Mouse (Mus musculus) limb, embryonic 14.5 days (tissue): ENCODE data around the gene AL732309.1. TPM values are rescaled to one million over a fixed set of nuclear protein-coding genes. Genes with fewer than 3 reads are reported as not detected.

Experiments used
- ATAC-seq: fragments of 200-750 bp; cut with Nextera tagmentation; 2 replicates; pipeline ENCODE4 v1.8.0; 2017; ENCODE audit warnings: low read depth, moderate number of reproducible peaks, moderate TSS enrichment; ENCODE audit not compliant: low FRiP score
- DNase-seq: peaks from one replicate; pipeline ENCODE4 v3.0.0-alpha.2; 2015; ENCODE audit warnings: low spot score
- H3K27ac ChIP-seq: fragments of 300-500 bp; sonication (generic); replicated peaks from 2 replicates; pipeline ENCODE4 v1.5.1; 2014; ENCODE audit warnings: low read depth, mild to moderate bottlenecking, low read length, moderate library complexity, mixed read lengths
- H3K27me3 ChIP-seq: fragments of 300-500 bp; sonication (generic); 2 replicates; pipeline ENCODE4 v1.6.1; 2014; ENCODE audit warnings: low read length, mixed read lengths; ENCODE audit not compliant: control insufficient read depth, insufficient read depth
- H3K36me3 ChIP-seq: fragments of 300-500 bp; sonication (generic); 2 replicates; pipeline ENCODE4 v1.6.1; 2014; ENCODE audit warnings: mild to moderate bottlenecking, low read length, moderate library complexity, mixed read lengths; ENCODE audit not compliant: control insufficient read depth, insufficient read depth
- H3K4me1 ChIP-seq: fragments of 300-500 bp; sonication (generic); 2 replicates; pipeline ENCODE4 v1.6.1; 2014; ENCODE audit warnings: antibody characterized with exemption, low read length, mixed read lengths; ENCODE audit not compliant: control insufficient read depth, insufficient read depth
- H3K4me2 ChIP-seq: fragments of 300-500 bp; sonication (generic); replicated peaks from 2 replicates; pipeline ENCODE4 v1.6.1; 2014; ENCODE audit warnings: low read depth, mild to moderate bottlenecking, low read length, moderate library complexity; ENCODE audit not compliant: severe bottlenecking
- H3K4me3 ChIP-seq: fragments of 300-500 bp; sonication (generic); replicated peaks from 2 replicates; pipeline ENCODE4 v1.5.1; 2014; ENCODE audit warnings: low read length
- H3K9ac ChIP-seq: fragments of 300-500 bp; sonication (generic); 2 replicates; pipeline ENCODE4 v1.6.1; 2014; ENCODE audit warnings: mild to moderate bottlenecking, low read depth, low read length, moderate library complexity; ENCODE audit not compliant: severe bottlenecking
- H3K9me3 ChIP-seq: fragments of 300-500 bp; sonication (generic); 2 replicates; pipeline ENCODE4 v1.6.1; 2016; ENCODE audit warnings: low read length; ENCODE audit not compliant: control insufficient read depth
- POLR2A ChIP-seq: fragments of 200-500 bp; IDR thresholded peaks from 2 replicates; pipeline ENCODE4 v1.8.0; 2012; ENCODE audit warnings: inconsistent platforms, mild to moderate bottlenecking, moderate library complexity, borderline replicate concordance; ENCODE audit not compliant: insufficient read depth, insufficient read length; ENCODE audit errors: extremely low read depth
- WGBS: fragments of 180-500 bp; shearing (Covaris S2); extraction: QIAGEN DNeasy Blood & Tissue Kit; methylation state at CpG from one replicate; pipeline ENCODE4 v1.1.7; 2014; 5-methylcytosine and 5-hydroxymethylcytosine counted together
- polyA plus RNA-seq, 2 experiments: library from polyadenylated mRNA; depleted of rRNA in 1 of 2; stranded (reverse) in 1 of 2; unstranded in 1 of 2; fragments of >200 nt; fragmentation: Nextera tagmentation in 1 of 2; extraction: Ambion mirVana in 1 of 2; gene quantifications; 2 replicates each; pipeline versions ENCODE4 v1.2.1 to v1.2.3; 2012 to 2014

Gene AL732309.1
- polyA plus RNA-seq, 2 experiments, result 8.3 to 19.2 TPM

- no peak for TF ChIP-seq POLR2A
- H3K36me3 ChIP-seq, result peaks cover 68% of the 10 kb centered on the region
- H3K9ac ChIP-seq, result no peak overlapping the region
- no peak overlapping the region for H3K4me3 ChIP-seq
- H3K4me2 ChIP-seq, result no peak overlapping the region
- WGBS, result 100% methylated on average over 2 of the region's 2 CpGs
- no peak overlapping the region for H3K27ac ChIP-seq
- H3K9me3 ChIP-seq, result no peaks in the 10 kb centered on the region
- ATAC-seq, result no peak
- 0 out of 2 replicates have a peak, but pooled peaks cover 5% of the 10 kb centered on the region for H3K4me1 ChIP-seq
- no peak for DNase-seq
- H3K27me3 ChIP-seq, result peaks cover 11% of the 10 kb centered on the region; the same call in 1 of the 2 replicates
These were observed 46.0 kb downstream of the AL732309.1 start for GRCm38 (mm10) chr2:25200631-25201030.

GRCm38 (mm10) chr2:25197946-25198345 lies 48.7 kb downstream of the AL732309.1 start:
- H3K4me2 ChIP-seq, result no peak overlapping the region
- no peak overlapping the region for H3K9ac ChIP-seq
- H3K4me1 ChIP-seq, result 0 out of 2 replicates have a peak, but pooled peaks cover 11% of the 10 kb centered on the region
- peaks cover 41% of the 10 kb centered on the region for H3K36me3 ChIP-seq
- H3K9me3 ChIP-seq, result no peaks in the 10 kb centered on the region
- H3K27ac ChIP-seq, result no peak overlapping the region
- no peak for TF ChIP-seq POLR2A
- peaks cover 21% of the 10 kb centered on the region for H3K27me3 ChIP-seq
- ATAC-seq (no peak), DNase-seq (no peak)
- H3K4me3 ChIP-seq, result no peak overlapping the region

DNA sequence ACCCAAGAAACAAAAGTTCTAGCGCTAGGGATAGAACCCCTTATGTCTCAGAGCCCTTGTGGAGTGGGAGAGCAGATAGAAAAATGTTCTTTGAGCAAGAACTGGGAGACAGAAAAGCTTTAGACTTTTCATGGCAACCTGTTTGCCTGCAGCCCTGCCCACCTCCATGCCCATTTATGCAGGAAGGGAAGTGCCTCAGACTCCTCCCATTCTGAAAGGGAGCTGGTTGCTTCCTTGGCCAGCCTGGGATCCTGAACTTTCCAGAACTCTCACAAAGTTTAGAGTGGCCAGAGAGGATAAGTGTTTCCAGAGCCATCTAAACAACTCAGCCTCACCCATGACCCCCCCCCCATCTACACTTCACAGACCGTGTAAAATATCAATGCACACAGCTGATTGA lies 49.5 kb downstream of the AL732309.1 start:
- Histone ChIP-seq H3K4me3 (no peak overlapping the region), H3K9me3 (no peaks in the 10 kb centered on the region), H3K4me2 (no peak overlapping the region), H3K27me3 (peaks cover 21% of the 10 kb centered on the region), H3K27ac (no peak overlapping the region), H3K9ac (no peak overlapping the region), H3K4me1 (0 out of 2 replicates have a peak, but pooled peaks cover 11% of the 10 kb centered on the region), H3K36me3 (peaks cover 34% of the 10 kb centered on the region)
- TF ChIP-seq POLR2A, result no peak
- WGBS, result 31% methylated on average over 2 of the region's 2 CpGs
- DNase-seq, result no peak
- no peak for ATAC-seq

GRCm38 (mm10) chr2:25196172-25196954 lies 50.3 kb downstream of the AL732309.1 start, which contains the start of gene Tor4a:
Tor4a (minus strand) TSS chr2:25196886.
- Histone ChIP-seq H3K9ac (no peak within 1 kb of the TSS), H3K4me3 (peak within 1 kb of the TSS; percentile 27), H3K4me1 (0 out of 2 replicates have a peak, but pooled peaks cover 11% of the 10 kb centered on the region), H3K27ac (no peak within 1 kb of the TSS), H3K27me3 (peaks cover 21% of the 10 kb centered on the region), H3K36me3 (peaks cover 27% of the 10 kb centered on the region), H3K9me3 (no peaks in the 10 kb centered on the region), H3K4me2 (peak within 1 kb of the TSS; percentile 40)
- ATAC-seq (peak; percentile 49; the same call in 1 of the 2 replicates), DNase-seq (peak; percentile 58)
- TF ChIP-seq POLR2A, result no peak
- WGBS, result 9% methylated on average over 8 of the region's 8 CpGs

DNA sequence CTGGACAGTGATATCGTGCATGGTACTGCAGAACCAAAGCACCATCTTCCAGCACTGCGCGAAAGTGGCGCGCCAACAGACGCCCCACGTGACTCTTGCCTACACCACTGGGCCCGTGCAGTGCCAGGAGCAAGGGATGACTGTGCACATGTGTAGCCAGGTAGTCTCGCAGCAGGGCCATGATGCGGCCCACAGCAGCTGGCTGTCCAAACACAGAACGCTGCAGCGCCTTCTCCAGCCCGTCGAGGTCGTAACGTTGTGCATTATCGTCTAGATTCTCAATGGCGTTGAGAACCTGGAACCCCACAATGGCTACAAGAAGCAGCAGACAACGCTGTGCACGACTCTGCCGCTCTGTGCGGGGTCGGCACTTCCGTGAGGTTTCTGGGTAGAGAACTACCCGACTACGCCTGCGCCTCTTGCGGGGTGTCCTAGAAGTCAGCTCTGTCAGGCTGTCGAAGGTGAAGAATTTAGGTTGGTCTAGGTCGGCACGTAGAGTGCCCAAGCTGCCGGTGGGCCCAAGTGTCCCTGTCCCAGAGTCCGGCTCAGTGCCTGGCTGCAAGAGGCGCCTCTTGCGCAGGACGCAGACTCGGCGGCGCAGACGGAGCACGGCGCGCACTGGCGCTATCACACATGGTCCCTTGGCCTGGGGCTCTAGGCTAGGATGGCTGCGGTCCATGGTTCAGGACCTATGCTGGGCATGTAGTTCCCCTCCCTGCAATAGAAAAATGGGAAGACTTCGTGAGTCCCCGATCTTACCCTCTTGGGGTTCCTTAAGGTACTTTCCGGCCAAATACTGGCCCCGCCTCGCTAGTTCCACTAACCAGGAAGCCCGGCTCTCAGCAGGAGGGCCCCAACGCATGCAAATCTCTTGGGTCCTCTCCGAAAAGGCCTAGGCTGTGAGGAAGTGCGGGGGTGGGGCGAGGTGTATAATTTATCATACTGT lies 51.2 kb downstream of the AL732309.1 start:
- DNase-seq, result peak; percentile 22
- Histone ChIP-seq H3K4me2 (peak overlapping the region; percentile 40), H3K4me1 (0 out of 2 replicates have a peak, but pooled peaks cover 11% of the 10 kb centered on the region), H3K27me3 (peaks cover 21% of the 10 kb centered on the region), H3K9me3 (no peaks in the 10 kb centered on the region), H3K36me3 (peaks cover 18% of the 10 kb centered on the region), H3K27ac (no peak overlapping the region), H3K4me3 (peak overlapping the region; percentile 27), H3K9ac (0 out of 2 replicates have a peak overlapping the region, but pooled peaks have one; percentile 4)
- TF ChIP-seq POLR2A, result no peak
- ATAC-seq, result no peak
- WGBS, result 23% methylated on average over 55 of the region's 55 CpGs

Other genes with a start within 250 kb of the AL732309.1 start
Only the 30 nearest of the 32 such genes appear.
- gene Nsmf, start 192.5 kb downstream of the AL732309.1 start, polyA plus RNA-seq (2012; rRNA removed), result 143 and 216 TPM in 2 replicates
- gene Nsmf, start 192.5 kb downstream of the AL732309.1 start, polyA plus RNA-seq (2014; fragmentation: Nextera tagmentation; extraction: Ambion mirVana), result 48.6 and 67.7 TPM in 2 replicates
- 0.13 and 0.26 TPM in 2 replicates for gene Entpd8, start 166.6 kb downstream of the AL732309.1 start, polyA plus RNA-seq (2012; rRNA removed)
- gene Entpd8, start 166.6 kb downstream of the AL732309.1 start, polyA plus RNA-seq (2014; fragmentation: Nextera tagmentation; extraction: Ambion mirVana), result not detected in 2 replicates
- 0.12 and 0.13 TPM in 2 replicates for gene Noxa1, start 151.7 kb downstream of the AL732309.1 start, polyA plus RNA-seq (2012; rRNA removed)
- gene Noxa1, start 151.7 kb downstream of the AL732309.1 start, polyA plus RNA-seq (2014; fragmentation: Nextera tagmentation; extraction: Ambion mirVana), result 0.15 TPM in 1 of 2 replicates, not detected in the other
- gene Nrarp, start 66.1 kb downstream of the AL732309.1 start, polyA plus RNA-seq (2012; rRNA removed), result 34.0 and 34.1 TPM in 2 replicates
- 27.7 and 28.2 TPM in 2 replicates for gene Nrarp, start 66.1 kb downstream of the AL732309.1 start, polyA plus RNA-seq (2014; fragmentation: Nextera tagmentation; extraction: Ambion mirVana)
- gene Tor4a, start 50.0 kb downstream of the AL732309.1 start, polyA plus RNA-seq (2012; rRNA removed), result 5.9 and 6.4 TPM in 2 replicates
- gene Tor4a, start 50.0 kb downstream of the AL732309.1 start, polyA plus RNA-seq (2014; fragmentation: Nextera tagmentation; extraction: Ambion mirVana), result 8.1 and 8.5 TPM in 2 replicates
- gene Nelfb, start 35.4 kb downstream of the AL732309.1 start, polyA plus RNA-seq (2012; rRNA removed), result 84.4 and 98.3 TPM in 2 replicates
- gene Nelfb, start 35.4 kb downstream of the AL732309.1 start, polyA plus RNA-seq (2014; fragmentation: Nextera tagmentation; extraction: Ambion mirVana), result 88.4 and 106 TPM in 2 replicates
- not detected in 2 replicates for gene Stpg3, start 32.2 kb downstream of the AL732309.1 start, polyA plus RNA-seq (2012; rRNA removed)
- gene Stpg3, start 32.2 kb downstream of the AL732309.1 start, polyA plus RNA-seq (2014; fragmentation: Nextera tagmentation; extraction: Ambion mirVana), result not detected in 2 replicates
- not detected in 2 replicates for gene Fam166a, start 28.1 kb downstream of the AL732309.1 start, polyA plus RNA-seq (2012; rRNA removed)
- gene Fam166a, start 28.1 kb downstream of the AL732309.1 start, polyA plus RNA-seq (2014; fragmentation: Nextera tagmentation; extraction: Ambion mirVana), result 0.17 TPM in 1 of 2 replicates, not detected in the other
- gene Tubb4b, start 22.2 kb downstream of the AL732309.1 start, polyA plus RNA-seq (2012; rRNA removed), result 501 and 550 TPM in 2 replicates
- gene Tubb4b, start 22.2 kb downstream of the AL732309.1 start, polyA plus RNA-seq (2014; fragmentation: Nextera tagmentation; extraction: Ambion mirVana), result 404 and 419 TPM in 2 replicates
- 0.19 TPM in 1 of 2 replicates, not detected in the other for gene Slc34a3, start 12.5 kb downstream of the AL732309.1 start, polyA plus RNA-seq (2012; rRNA removed)
- gene Slc34a3, start 12.5 kb downstream of the AL732309.1 start, polyA plus RNA-seq (2014; fragmentation: Nextera tagmentation; extraction: Ambion mirVana), result not detected in 2 replicates
- 0.05 TPM in 1 of 2 replicates, not detected in the other for gene Rnf224, start 10.1 kb downstream of the AL732309.1 start, polyA plus RNA-seq (2012; rRNA removed)
- gene Rnf224, start 10.1 kb downstream of the AL732309.1 start, polyA plus RNA-seq (2014; fragmentation: Nextera tagmentation; extraction: Ambion mirVana), result not detected in 2 replicates
- gene Rnf208, start 4.6 kb downstream of the AL732309.1 start, polyA plus RNA-seq (2012; rRNA removed), result 14.8 and 19.1 TPM in 2 replicates
- gene Rnf208, start 4.6 kb downstream of the AL732309.1 start, polyA plus RNA-seq (2014; fragmentation: Nextera tagmentation; extraction: Ambion mirVana), result 13.0 and 15.8 TPM in 2 replicates
- gene Cysrt1, start 4.4 kb downstream of the AL732309.1 start, polyA plus RNA-seq (2012; rRNA removed), result 0.65 and 1.5 TPM in 2 replicates
- gene Cysrt1, start 4.4 kb downstream of the AL732309.1 start, polyA plus RNA-seq (2014; fragmentation: Nextera tagmentation; extraction: Ambion mirVana), result 2.8 and 7.6 TPM in 2 replicates
- 29.7 and 33.9 TPM in 2 replicates for gene Tmem203, start 8.6 kb upstream of the AL732309.1 start, polyA plus RNA-seq (2012; rRNA removed)
- gene Tmem203, start 8.6 kb upstream of the AL732309.1 start, polyA plus RNA-seq (2014; fragmentation: Nextera tagmentation; extraction: Ambion mirVana), result 16.3 and 21.8 TPM in 2 replicates
- 4.9 and 6.0 TPM in 2 replicates for gene Tprn, start 15.8 kb upstream of the AL732309.1 start, polyA plus RNA-seq (2012; rRNA removed)
- 6.1 and 6.8 TPM in 2 replicates for gene Tprn, start 15.8 kb upstream of the AL732309.1 start, polyA plus RNA-seq (2014; fragmentation: Nextera tagmentation; extraction: Ambion mirVana)
- gene Ssna1, start 25.6 kb upstream of the AL732309.1 start, polyA plus RNA-seq (2012; rRNA removed), result 124 and 135 TPM in 2 replicates
- 254 and 267 TPM in 2 replicates for gene Ssna1, start 25.6 kb upstream of the AL732309.1 start, polyA plus RNA-seq (2014; fragmentation: Nextera tagmentation; extraction: Ambion mirVana)
- 121 and 165 TPM in 2 replicates for gene Anapc2, start 25.6 kb upstream of the AL732309.1 start, polyA plus RNA-seq (2012; rRNA removed)
- 117 and 126 TPM in 2 replicates for gene Anapc2, start 25.6 kb upstream of the AL732309.1 start, polyA plus RNA-seq (2014; fragmentation: Nextera tagmentation; extraction: Ambion mirVana)
- not detected in 2 replicates for gene Tmem210, start 41.3 kb upstream of the AL732309.1 start, polyA plus RNA-seq (2012; rRNA removed)
- not detected in 2 replicates for gene Tmem210, start 41.3 kb upstream of the AL732309.1 start, polyA plus RNA-seq (2014; fragmentation: Nextera tagmentation; extraction: Ambion mirVana)
- 0.09 TPM in 1 of 2 replicates, not detected in the other for gene Lrrc26, start 43.1 kb upstream of the AL732309.1 start, polyA plus RNA-seq (2012; rRNA removed)
- 0.15 TPM in 1 of 2 replicates, not detected in the other for gene Lrrc26, start 43.1 kb upstream of the AL732309.1 start, polyA plus RNA-seq (2014; fragmentation: Nextera tagmentation; extraction: Ambion mirVana)
- gene Grin1, start 72.3 kb upstream of the AL732309.1 start, polyA plus RNA-seq (2012; rRNA removed), result 0.34 and 0.42 TPM in 2 replicates
- gene Grin1, start 72.3 kb upstream of the AL732309.1 start, polyA plus RNA-seq (2014; fragmentation: Nextera tagmentation; extraction: Ambion mirVana), result 0.43 and 1.3 TPM in 2 replicates
- gene Man1b1, start 85.5 kb upstream of the AL732309.1 start, polyA plus RNA-seq (2012; rRNA removed), result 34.8 and 35.3 TPM in 2 replicates
- gene Man1b1, start 85.5 kb upstream of the AL732309.1 start, polyA plus RNA-seq (2014; fragmentation: Nextera tagmentation; extraction: Ambion mirVana), result 70.2 and 83.5 TPM in 2 replicates
- gene Dpp7, start 109.5 kb upstream of the AL732309.1 start, polyA plus RNA-seq (2012; rRNA removed), result 43.6 and 50.6 TPM in 2 replicates
- gene Dpp7, start 109.5 kb upstream of the AL732309.1 start, polyA plus RNA-seq (2014; fragmentation: Nextera tagmentation; extraction: Ambion mirVana), result 24.7 and 25.8 TPM in 2 replicates
- gene Uap1l1, start 118.8 kb upstream of the AL732309.1 start, polyA plus RNA-seq (2012; rRNA removed), result 8.2 and 10.7 TPM in 2 replicates
- gene Uap1l1, start 118.8 kb upstream of the AL732309.1 start, polyA plus RNA-seq (2014; fragmentation: Nextera tagmentation; extraction: Ambion mirVana), result 15.8 and 17.6 TPM in 2 replicates
- 42.5 and 59.7 TPM in 2 replicates for gene Sapcd2, start 125.5 kb upstream of the AL732309.1 start, polyA plus RNA-seq (2012; rRNA removed)
- 33.1 and 35.9 TPM in 2 replicates for gene Sapcd2, start 125.5 kb upstream of the AL732309.1 start, polyA plus RNA-seq (2014; fragmentation: Nextera tagmentation; extraction: Ambion mirVana)
- 3.3 and 3.9 TPM in 2 replicates for gene Entpd2, start 149.0 kb upstream of the AL732309.1 start, polyA plus RNA-seq (2012; rRNA removed)
- gene Entpd2, start 149.0 kb upstream of the AL732309.1 start, polyA plus RNA-seq (2014; fragmentation: Nextera tagmentation; extraction: Ambion mirVana), result 2.1 and 2.6 TPM in 2 replicates
- 76.2 TPM in 2 replicates for gene Npdc1, start 152.5 kb upstream of the AL732309.1 start, polyA plus RNA-seq (2012; rRNA removed)
- 38.9 and 42.9 TPM in 2 replicates for gene Npdc1, start 152.5 kb upstream of the AL732309.1 start, polyA plus RNA-seq (2014; fragmentation: Nextera tagmentation; extraction: Ambion mirVana)
- gene Fut7, start 176.4 kb upstream of the AL732309.1 start, polyA plus RNA-seq (2012; rRNA removed), result 0.05 and 0.11 TPM in 2 replicates
- gene Fut7, start 176.4 kb upstream of the AL732309.1 start, polyA plus RNA-seq (2014; fragmentation: Nextera tagmentation; extraction: Ambion mirVana), result not detected in 2 replicates
- gene Abca2, start 181.8 kb upstream of the AL732309.1 start, polyA plus RNA-seq (2012; rRNA removed), result 15.3 and 17.4 TPM in 2 replicates
- gene Abca2, start 181.8 kb upstream of the AL732309.1 start, polyA plus RNA-seq (2014; fragmentation: Nextera tagmentation; extraction: Ambion mirVana), result 5.9 and 7.4 TPM in 2 replicates
- 7.7 and 10.9 TPM in 2 replicates for gene Clic3, start 210.0 kb upstream of the AL732309.1 start, polyA plus RNA-seq (2012; rRNA removed)
- 13.4 and 22.5 TPM in 2 replicates for gene Clic3, start 210.0 kb upstream of the AL732309.1 start, polyA plus RNA-seq (2014; fragmentation: Nextera tagmentation; extraction: Ambion mirVana)
- 65.6 and 71.0 TPM in 2 replicates for gene Paxx, start 214.2 kb upstream of the AL732309.1 start, polyA plus RNA-seq (2012; rRNA removed)
- gene Paxx, start 214.2 kb upstream of the AL732309.1 start, polyA plus RNA-seq (2014; fragmentation: Nextera tagmentation; extraction: Ambion mirVana), result 34.0 and 44.9 TPM in 2 replicates